Mouse (Mus musculus) lung, postnatal 0 days (tissue): ENCODE results near the gene Gm8773.

Source experiments
- CTCF ChIP-seq: IDR thresholded peaks from 2 replicates; pipeline ENCODE4 v1.5.1; 2016; ENCODE audit warnings: antibody characterized with exemption, mild to moderate bottlenecking
- EP300 ChIP-seq: IDR thresholded peaks from 2 replicates; pipeline ENCODE4 v1.6.1; 2016; ENCODE audit warnings: antibody characterized with exemption, mild to moderate bottlenecking, control low read depth

DNA sequence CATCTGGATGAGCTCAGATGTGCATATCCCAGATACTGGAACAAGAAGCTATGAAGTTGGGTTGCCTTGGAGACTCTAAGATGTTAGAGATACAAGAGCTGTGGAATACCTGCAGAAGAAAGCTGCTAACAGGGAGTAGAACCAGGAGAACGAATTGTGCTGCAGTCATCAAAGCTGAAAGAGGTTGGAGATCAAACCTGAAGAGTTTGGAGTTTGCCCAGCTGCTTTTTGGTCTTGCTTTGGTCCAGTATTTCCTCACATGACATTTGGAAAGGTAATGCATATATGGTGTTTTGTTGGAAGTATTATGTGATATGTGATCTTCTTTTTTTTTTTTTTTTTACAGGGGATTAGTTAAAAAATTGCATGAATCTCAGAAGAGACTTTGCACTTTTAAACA lies 37.5 kb upstream of the Gm8773 start:
- TF ChIP-seq CTCF (no peak), EP300 (no peak)
